22 mouse cellular contexts compared by ENCODE assay signal in the genomic region with DNA sequence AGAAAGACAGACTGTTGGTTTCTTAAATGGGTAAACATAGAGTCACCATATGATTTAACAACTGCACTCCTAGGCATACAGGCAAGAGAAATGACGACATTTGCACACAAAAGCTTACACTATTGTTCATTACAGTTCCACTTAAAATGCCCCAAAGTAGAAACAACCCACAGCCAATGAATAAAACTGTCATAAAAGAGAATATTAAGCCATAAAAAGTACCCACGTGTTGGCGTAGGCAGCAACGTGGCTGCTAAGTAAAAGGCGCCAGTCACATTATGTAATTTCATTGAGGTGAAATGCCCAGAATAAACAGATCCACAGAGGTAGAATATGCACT.
DNase-seq lines count a peak whose midpoint lies in the region; TF ChIP-seq lines count a peak whose summit lies in the region.
"Had no signal": no experiment of that assay in that cellular context is flagged by ENCODE, and none has a peak within 500 bp of the region (broad histone marks: within the 10 kb centered on the region; RNA-seq: fewer than 3 reads in every experiment).

No protein-coding gene starts in this region.

- no peaks in the 10 kb centered on the region for H3K4me1 ChIP-seq in cortical plate, adult 2 months (ENCODE audit: control insufficient read depth, insufficient read depth, low read length)
- H3K4me1 ChIP-seq: heart, embryonic 13.5 days; lung, embryonic 15.5 days had no signal

- TF ChIP-seq POLR2A in cortical plate, adult 2 months (IDR thresholded peaks at IDR 0.05; ENCODE audit: extremely low read depth, insufficient read depth, low read length) = no peak

- no peak for TF ChIP-seq CTCF in cortical plate, adult 2 months (IDR thresholded peaks at IDR 0.05; ENCODE audit: extremely low read depth, insufficient read depth, low read length)

- DNase-seq in layer of hippocampus, adult 9-10 months (ENCODE audit: low spot score) = peak; percentile 16
- no peak for DNase-seq in layer of hippocampus, adult 11-12 months (ENCODE audit: low spot score)
- DNase-seq in right cerebral cortex, adult 18-20 months = peak; percentile 34
- no peak for DNase-seq in right cerebral cortex, postnatal 10 days (ENCODE audit: low spot score in 2 of 2)
- no peak for DNase-seq in spleen, postnatal 36 days (ENCODE audit: low spot score in 2 of 2)
- no peak for DNase-seq in ovary, postnatal 14 days (ENCODE audit: low spot score)
- DNase-seq: adrenal gland, postnatal 14 days; cerebellum, adult 11-12 months; cerebellum, adult 9-11 months; gastrocnemius, postnatal 10 days; heart, postnatal 10 days; kidney, adult 9 months; kidney, postnatal 14 days; thymus, adult 18-20 months; thymus, postnatal 25 days had no signal

- no peak overlapping the region for H3K4me3 ChIP-seq in cortical plate, adult 2 months (ENCODE audit: insufficient read depth, low read length)
- H3K4me3 ChIP-seq: heart, embryonic 13.5 days; limb, embryonic 13.5 days; lung, embryonic 15.5 days; midbrain, embryonic 10.5 days; neural tube, embryonic 13.5 days had no signal

- H3K27ac ChIP-seq in cortical plate, adult 2 months (ENCODE audit: insufficient read depth, low read length) = 0 out of 2 replicates have a peak overlapping the region, but pooled peaks have one; percentile 2
- H3K27ac ChIP-seq: heart, embryonic 13.5 days; hindbrain, embryonic 14.5 days; limb, embryonic 13.5 days; lung, embryonic 15.5 days; midbrain, embryonic 10.5 days; neural tube, embryonic 13.5 days had no signal

Comparison
In these comparisons a context has a peak if more than half of its experiments do, and no peak if none do; other contexts are left out.
1. DNase-seq: peak in layer of hippocampus, adult 9-10 months (single experiment) and right cerebral cortex, adult 18-20 months (single experiment); none in layer of hippocampus, adult 11-12 months (single experiment), right cerebral cortex, postnatal 10 days (0 of 2), spleen, postnatal 36 days (0 of 2) and ovary, postnatal 14 days (single experiment).